Mouse (Mus musculus) spleen, adult 18-20 months (tissue): ENCODE data around the gene 3110009E18Rik.

Experiments used
- DNase-seq, 2 experiments: peaks; one replicate each; pipeline ENCODE4 v3.0.0; 2022; ENCODE audit warnings: mixed read lengths in 2 of 2

Gene 3110009E18Rik

DNA sequence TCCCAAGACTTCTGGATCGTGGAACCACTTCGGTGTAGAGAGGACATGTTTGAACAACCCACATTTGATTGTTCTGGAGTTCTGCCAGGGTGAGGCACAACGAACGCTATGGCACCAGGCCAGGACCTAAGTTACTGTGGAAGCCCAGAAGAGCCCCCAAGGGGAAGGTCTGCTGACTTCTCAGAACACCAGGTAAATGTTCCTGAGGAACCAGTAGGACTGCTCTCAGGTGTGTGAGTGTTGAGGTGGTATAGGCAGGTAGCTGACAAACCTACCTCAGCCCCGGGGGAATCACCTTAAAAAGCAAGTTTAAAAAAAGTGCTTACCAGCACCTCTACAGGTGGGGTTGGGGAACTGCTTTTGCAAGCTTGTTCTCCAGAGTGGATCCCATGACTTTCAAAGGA lies 15.4 kb upstream of the 3110009E18Rik start:
- no peak for DNase-seq

DNA sequence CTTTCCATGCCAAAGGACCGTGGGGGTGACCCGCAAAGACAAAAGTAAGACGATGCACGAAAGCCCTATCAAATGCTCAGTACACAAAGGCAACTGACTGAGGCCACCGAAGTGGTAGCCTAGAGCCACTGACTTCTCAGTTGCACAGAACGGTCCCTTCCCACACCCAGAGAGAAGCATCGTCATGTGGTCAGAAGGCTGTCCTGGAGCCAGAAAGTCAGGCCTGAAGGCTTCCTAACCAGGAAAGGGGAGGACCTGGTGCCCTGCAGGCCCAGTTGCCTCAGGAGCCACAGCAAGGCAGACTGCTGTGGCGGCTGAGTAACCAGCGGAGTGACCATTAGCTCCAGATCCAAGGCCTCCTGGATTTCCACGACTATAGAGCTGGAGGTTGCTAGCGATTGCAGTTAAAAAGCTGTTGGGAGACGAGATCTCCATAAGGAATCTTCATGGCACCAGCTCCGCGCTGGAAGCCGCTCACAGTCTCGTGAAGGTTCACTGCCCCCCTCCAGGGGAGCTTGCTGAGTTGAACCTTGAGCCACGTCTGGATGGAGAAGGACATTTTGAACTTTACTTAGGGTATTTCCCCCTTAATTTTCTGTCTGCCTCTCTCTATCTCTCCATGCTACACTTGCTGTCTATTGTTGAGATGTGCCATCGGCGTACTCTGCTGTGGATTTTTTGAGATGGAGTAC lies 11.1 kb upstream of the 3110009E18Rik start:
- no peak for DNase-seq

DNA sequence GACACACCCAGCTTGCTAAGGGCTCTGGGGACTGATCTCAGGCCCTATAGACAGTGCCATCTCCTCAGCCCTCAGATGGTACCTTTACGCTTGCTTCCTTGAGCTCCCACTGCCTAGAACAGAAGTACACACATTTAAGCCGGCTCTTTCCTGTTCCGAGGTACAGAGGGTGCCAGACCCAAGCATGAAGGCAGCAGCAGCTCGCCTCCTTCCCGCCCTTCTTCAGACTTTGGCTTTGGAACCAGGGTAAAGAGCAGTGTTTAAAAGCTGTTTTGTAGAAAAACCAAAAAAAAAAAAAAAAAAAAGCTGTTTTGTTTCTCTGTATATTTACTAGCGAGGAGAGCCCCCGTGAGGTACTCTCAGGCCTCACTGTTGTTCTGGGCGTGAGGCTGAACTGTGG lies 9.2 kb upstream of the 3110009E18Rik start:
- no peak for DNase-seq

DNA sequence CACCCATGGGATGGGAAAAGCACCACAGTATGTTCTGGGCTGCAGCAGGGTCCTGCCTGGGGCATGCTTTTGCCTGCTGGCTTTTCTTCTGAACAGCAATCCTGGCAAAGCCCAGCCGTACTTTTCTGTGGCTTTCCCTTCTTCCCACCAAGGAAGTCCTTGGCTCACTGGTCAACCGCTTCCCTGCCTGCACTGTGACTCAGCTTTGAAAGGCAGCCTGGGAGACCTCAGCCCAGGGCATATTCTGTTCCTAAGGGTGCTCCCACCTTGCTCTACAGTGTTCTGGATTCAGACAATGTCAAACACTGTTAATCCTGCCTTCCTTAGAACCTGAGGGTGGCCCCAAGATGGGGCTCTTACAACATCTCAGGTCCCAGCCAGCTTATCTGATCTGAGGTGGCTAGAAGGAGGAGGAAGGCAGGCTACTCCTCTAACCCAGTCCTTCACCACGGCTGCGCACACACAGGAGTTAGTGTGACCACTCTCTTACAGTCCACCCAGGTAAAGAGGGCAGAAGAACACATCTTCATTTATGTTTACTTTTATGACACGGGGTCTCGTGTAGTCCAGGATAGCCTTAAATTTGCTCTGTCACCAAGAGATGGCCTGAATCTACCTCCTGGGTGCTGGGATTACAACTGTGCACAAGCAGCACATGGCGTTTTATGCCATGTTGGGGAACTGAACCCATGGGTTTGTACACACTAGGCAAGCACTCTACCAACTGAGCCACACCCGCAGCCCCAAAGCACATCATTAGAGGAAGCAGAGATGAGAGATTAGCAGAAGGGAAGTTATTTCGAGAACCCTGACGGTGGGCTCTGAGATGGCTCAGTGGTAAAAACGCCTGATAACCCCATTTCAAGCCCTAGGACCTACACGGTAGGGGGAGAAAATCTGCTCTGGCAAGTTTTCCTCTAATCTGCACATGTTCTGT lies 8.5 kb upstream of the 3110009E18Rik start:
- DNase-seq = no peak

DNA sequence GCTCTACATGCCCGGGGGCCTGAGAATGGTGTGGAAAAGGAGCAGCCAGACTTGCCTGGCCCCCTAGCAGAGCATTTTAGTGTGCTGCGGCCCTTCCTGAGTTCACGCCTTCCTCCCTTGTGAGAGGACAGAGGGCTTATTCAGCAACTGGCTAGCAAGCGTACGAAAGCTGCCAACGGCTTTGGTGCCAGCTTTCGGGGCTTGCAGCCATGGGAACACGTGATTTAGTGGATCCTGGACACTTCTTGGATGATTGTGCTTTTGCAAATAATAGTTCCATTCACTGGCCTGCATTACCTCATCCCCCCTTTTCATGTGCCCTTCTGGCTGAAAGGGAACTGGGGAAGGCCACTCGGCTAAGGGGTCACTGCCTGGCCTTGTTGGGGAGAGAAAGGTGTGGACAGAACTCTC lies 5.3 kb upstream of the 3110009E18Rik start:
- DNase-seq = no peak

DNA sequence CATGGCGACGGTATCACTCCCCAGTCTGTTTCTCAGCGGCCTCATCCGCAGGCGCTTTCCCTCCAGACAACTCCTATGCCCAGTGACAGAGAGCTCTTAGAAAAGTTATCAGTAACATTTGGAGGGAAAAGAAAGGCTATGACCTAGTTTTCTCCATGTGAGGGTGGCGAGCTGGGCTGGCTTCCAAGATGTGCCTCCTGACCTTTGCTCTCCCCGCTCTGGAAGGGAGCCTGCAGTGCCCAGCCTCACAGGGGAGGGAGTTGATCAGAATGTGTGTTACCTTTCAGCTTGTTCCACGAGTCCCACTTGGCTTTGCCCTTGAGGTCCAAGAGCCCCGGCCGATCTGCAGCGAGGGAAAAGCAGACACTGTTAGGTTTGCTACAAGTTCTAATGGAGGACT lies 4.9 kb upstream of the 3110009E18Rik start:
- no peak for DNase-seq

DNA sequence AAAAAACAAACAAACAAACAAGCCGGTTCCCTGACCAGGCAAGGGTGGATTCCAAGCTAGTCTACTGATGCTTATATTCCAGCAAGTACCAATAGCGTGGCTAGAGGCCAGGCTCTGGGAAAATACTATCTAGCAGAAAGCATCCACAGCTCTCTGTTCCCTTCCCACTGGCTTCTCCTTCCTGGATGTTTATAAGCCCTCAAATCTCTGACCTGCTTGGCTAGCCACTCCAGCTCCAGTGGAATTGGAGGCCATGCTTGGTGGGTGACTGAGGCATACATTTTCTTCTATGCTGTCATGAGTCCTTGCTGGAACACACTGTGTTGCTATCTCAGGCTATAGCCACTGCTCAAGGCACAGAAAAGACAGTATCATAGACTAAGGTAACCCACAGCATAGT lies 2.1 kb upstream of the 3110009E18Rik start:
- DNase-seq = no peak

DNA sequence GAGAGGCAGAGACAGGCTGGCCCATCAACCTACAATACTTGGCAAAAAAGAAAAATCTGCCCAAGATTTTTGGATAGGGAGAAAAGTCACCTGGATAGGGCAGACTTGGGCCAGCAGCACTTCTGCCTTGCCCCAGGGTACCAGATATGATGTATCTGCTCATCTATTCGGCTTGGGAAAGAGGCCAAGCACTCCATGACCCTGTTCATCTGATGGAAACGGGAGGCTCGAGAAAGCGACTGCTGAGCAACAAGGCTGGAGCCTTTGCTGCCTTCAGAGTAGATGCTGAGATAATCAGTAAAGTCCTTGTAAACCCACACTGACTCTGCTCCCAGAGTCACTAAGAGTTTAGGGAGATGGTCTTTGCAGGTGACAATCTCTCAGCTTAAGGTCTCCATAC lies 1.6 kb upstream of the 3110009E18Rik start:
- no peak for DNase-seq

DNA sequence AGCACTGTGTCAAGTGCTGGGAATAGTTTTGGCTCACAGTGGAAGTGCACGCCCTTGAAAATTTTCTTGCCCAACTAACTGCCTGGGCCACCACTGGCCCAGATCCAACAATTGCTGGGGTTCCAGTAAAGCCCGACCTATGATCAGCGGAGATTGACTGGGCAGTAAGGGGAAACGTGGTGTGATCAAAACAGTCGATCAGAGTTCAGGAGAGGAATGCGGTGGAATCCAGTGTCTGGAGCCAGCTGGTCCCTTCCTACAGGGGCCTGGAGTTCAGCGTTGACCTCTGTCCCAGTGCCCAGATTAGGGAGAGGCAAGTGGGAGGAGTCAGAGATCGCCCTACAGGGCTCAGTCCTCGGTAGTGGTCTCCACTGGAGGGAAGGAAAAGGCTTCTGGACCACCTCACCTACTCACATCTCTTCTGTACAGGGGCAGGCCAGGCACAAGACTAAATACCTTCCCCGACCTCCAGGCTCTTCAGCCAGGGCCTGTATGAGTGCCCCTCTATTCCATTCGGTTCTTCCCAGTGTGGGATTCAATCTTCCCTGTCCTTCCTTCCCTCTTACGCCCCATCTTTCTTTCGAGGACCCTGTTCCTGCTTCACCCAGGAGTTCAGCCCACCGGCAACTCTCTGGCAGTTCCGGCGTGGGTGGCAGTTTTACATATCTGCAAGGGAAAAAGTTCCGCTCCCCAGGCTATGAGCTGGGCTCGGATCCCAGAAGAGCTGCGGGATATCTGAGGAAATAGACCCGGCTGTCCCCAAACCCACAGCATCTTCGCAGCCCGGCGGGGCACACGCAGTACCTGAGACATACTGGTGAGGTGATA lies 632 bp upstream of the 3110009E18Rik start:
- DNase-seq = no peak

DNA sequence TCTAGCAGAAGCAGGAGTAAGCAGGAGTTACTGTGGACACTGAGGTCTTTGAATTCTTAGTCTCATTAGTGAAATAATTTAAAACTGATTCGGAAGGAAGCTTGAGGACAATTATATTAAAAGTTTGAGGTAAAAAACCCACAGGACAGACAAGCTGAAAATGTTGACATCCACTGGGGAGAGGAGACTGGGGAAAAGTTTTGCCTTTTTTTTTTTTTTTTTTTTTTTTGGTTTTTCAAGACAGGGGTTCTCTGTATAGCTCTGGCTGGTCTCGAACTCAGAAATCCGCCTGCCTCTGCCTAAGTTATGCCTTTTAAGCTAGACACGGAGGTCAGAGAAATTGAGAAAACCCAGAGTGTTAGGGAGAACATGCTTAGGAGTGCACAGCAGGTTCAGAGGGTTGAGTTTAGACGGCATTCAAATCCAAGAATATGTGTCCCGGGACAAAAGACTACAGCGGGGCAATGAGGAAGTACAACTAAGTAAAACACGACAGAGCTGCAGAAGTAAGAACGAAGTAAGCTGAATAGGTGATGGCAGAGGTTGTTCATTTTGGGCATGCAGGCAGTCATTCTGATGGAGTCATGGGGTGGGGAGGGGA lies 1.0 kb downstream of the 3110009E18Rik start:
- DNase-seq = no peak

DNA sequence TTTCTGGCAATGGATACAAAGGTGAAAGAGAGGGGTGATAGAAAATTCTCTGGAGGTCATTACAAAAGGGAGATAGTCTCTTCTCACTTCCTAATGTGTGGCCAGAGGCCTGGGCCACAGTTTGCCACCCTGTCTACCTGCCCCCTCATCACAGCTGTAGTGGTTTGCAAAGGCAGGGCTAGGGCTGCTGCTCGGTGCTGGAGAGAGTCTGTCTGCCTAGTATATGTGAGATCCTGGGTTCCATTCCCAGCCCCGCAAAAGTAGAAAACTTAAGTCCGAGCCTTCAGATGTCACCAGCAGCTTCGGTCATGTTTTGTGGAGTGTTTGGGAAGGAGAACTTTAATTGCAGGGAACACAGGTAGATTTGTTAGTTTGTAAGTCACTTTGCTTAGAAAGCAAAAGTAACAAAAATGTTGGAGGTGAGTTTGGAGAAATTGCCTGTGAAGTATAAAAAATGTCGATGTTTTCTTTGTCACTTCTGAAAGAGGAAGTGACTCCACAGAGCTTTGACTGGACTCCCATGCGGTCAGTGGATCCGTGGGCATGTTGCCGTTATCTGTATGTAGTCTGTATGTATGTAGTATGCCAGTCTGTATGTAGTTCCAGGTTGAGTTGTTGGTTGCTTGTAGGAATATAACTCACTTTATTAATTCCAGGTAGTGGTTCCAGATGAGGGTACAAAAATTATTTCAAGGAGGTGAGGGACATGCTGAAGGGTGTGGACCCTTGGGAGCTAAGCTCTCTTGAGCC lies 1.8 kb downstream of the 3110009E18Rik start:
- no peak for DNase-seq

DNA sequence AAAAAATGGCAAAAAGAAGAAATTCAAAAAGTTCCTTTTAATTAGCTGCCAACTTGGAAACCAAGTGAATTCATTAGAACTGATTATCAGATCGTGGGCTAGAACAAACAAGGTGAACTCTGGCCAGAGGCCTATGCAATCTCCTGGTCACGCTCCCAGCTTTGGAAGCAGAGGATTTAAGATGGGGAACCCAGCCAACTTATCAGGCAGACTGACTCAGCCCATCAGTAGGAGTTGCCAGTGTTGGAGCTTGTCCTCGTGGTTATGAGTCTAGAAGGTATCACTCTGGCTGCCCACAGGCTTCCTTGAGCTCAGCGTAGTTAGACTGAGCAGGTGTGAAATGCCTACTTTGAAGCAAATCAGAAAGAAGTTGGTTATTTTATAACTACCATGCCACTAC lies 3.9 kb downstream of the 3110009E18Rik start:
- DNase-seq = no peak

DNA sequence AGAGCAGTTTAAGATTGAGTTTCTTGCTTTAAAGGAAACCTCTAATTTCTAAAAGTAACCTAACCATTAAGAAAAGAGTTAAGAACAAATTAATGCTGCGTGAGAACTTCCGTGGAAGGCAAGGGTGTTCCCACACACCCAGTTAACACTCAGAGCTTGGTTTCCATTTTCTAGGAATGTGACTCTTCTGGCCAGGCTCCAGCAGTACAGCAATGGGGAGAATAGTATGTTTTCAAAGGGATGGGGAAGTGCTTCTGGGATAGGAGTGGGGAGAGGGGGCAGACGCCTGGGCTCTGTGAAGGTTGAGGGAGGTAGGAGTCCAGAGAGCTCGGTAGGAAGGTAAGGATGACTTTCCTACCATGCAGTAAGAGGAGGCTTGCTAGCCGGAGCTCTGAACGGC lies 4.5 kb downstream of the 3110009E18Rik start:
- no peak for DNase-seq

DNA sequence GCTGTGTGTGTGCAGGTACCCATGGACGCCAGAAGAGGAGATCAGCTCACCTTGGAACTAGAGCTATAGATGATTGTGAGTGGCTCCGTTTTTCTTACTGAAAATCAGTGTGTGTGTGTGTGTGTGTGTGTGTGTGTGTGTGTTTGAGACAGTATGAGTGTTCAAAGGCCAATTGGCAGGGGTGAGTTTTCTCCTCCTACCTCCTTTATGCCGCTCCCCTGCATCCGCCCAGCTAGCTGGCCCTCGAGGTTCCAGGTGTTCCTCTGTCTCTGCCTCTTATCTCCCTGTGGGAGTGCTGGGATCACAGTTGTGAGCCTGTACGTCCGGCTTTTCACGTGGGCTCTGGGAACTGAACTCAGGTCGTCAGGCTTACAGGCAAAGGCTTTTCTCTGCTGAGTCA lies 5.3 kb downstream of the 3110009E18Rik start:
- no peak for DNase-seq

DNA sequence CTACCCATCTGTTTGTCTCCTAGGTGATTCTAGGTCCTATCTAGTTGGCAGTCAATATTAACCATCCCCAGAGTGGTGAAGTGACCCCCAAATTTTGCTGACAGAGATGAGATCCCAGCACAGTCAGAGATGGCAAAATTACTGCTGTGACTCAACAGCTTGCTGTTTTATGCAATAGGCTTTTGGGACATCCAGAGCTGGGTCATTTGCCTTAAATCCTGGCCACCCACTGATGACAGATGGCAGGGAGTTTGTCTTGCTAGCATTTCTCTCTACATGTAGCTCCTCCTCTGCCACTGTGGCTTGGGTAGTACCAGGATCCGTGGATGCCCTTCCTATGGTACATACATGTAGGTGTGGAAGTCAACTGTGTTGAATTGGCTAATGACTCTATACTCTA lies 11.4 kb downstream of the 3110009E18Rik start:
- DNase-seq = no peak

DNA sequence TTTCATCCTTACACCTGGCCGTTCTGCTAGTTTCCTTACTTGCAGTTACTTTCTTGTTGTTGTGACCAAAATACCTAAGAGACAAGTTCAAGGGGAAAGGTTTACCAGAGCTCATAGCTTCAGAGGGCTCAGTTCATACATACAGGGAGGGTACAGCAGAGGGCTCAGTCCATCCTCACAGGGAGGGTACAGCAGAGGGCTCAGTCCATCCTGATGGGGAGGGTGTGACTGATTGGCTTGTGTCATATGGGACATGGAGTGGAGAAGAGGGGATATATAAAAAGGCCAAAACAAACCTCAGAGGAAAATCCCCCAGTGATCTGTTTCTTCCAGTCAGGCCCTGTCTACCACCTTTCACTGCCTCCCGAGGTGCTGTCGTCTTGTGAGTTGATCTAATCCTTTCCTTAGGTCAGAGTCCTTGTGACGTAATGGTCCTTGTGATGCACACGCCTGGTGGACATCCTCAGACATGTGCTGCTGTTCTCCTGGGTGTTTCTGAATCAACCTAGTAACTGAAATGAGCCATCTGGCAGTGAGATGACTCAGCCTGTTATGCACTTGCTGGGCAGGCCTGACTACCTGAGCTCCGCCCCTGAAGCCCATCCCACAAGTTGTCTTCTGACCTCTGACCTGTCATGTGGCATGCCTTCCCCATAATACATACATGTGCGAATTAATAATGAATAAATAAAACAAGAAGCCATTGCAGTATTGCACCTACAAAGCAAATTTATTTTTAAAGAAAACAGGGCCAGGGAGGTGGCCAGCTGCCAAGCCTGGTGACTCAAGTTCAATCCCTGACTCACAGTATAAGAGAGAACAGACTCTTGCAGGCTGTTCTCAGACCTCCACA lies 15.2 kb downstream of the 3110009E18Rik start:
- DNase-seq = no peak

DNA sequence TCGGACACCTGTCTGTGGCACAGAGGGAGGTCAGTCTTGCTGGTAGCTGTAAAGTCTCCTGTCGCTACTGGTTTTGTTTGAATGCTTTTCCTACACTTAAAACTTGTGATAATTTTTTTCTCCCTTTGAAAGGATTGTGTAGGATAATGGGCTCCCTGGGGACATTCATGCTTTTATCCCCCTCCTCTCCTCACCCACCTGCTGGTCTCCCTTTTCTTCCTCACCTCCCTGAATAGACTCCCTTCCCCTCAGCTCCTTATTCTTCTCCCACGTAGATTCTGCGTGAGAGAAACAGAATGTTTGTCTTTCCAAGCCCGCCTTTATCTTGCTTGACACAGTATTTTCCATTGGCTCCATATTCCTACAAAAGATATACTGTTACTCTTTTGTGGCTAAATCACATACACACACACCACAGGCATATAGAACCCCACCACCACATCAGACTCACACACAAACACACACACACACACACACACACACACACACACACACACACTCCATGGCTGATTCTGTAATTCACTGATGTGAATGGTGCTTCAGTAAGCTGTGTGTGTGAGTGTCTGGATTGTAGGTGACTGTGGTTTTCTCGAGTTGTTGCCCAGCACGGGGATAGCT lies 18.0 kb downstream of the 3110009E18Rik start:
- no peak for DNase-seq

DNA sequence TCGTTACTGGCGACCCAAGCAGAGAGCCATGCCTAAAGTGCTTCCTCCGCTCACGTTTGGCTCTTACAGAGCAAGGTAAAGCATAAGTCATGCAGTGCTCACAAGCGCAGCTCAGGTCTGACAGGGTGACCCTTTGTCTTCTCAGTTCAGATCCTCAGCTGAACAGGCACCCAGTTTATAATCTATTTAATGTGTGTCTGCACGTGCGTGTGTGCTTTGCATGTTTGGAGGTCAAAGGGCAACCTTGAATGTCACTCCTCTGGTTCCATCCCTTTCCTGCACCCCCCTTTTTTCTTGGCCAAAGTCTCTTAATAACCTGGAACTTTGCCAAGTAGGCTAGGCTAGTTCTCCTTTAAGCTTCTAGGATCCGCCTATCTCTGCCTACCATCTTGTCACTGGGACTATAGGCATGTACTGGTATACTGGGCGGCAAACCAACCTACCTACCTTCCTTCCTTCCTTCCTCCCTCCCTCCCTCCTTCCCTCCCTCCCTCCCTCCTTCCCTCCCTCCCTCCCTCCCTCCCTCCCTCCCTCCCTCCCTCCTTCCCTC lies 19.2 kb downstream of the 3110009E18Rik start:
- DNase-seq = no peak

DNA sequence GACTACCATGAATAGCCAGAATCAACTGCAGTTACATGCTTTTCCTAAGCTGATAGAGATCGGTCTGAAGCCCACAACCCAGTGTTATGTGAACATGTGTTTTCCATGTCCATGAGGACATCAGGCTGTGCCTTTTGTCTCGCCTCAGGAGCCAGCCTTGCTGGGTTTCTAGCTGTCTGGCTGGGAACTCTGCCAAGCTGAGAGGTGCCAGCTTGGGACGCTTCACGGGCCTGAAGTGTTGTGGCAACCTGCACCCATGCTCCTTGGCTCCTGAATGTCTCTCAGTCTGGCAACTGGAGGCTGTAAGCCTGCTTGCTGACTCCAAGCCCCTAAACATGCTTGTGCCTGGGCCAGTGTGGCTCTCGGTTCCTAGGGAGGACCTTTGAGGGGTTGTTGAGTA lies 21.6 kb downstream of the 3110009E18Rik start:
- no peak for DNase-seq

DNA sequence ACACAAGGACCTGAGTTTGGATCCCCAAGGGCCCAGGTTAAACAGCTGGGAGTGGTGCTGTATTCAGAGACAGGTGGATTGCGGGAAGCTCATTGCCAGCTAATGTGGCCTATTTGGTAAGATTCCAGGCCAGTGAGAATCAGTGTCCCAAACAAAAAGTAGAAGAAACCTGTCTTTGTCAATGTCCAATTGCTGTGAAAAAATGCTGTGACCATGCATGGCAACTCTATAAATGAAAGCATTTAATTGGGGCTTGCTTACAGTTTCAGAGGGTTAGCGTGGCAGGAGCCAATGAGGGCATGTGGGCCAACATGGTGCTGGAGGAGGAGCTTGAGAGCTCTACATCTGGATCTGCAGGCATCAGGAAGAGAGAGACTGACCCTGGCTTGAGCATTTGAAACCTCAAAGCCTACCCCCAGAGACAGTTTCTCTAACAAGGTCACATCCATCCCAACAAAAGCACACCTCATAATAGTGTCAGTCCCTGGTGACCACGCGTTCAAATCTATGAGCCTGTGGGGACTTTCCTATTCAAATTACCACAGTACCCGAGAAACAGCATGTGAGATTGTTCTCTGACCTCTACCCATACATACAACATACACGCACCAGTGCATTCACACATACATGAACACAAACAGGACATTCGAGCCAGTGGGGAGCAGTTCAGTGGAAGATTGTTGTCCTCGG lies 24.7 kb downstream of the 3110009E18Rik start:
- DNase-seq = no peak
